Mouse (Mus musculus) liver, adult 2 months (tissue): ENCODE measurements at regions not wholly inside any gene's neighbourhood (a gene's known extent, or its start where the extent isn't known, plus 50 kb on each side); places are given as distances from the start of the nearest gene placed in this dataset.

Source experiments
- CTCF ChIP-seq: fragments of 200-500 bp; IDR thresholded peaks from 2 replicates; pipeline ENCODE4 v1.5.1; 2011; ENCODE audit warnings: low read depth, low read length, control low read depth
- POLR2A ChIP-seq: fragments of 200-500 bp; IDR thresholded peaks from 2 replicates; pipeline ENCODE4 v1.6.1; 2011; ENCODE audit warnings: low read length, control low read depth; ENCODE audit not compliant: insufficient read depth; ENCODE audit errors: extremely low read depth

GRCm38 (mm10) chr1:51629848-51630247 is 151.6 kb upstream of the Nabp1 start:
- no peak for TF ChIP-seq CTCF
- TF ChIP-seq POLR2A, result no peak
